Mouse (Mus musculus) forebrain, embryonic 10.5 days (tissue): ENCODE data around the gene Ltbr. TPM values are rescaled to one million over a fixed set of nuclear protein-coding genes. Genes with fewer than 3 reads are reported as not detected.
"Not testable (repeated sequence)": the region's sequence is repeated elsewhere in the genome, so short reads cannot be mapped to it uniquely, and the experiment has no call there.

Source experiments
- DNase-seq: peaks from one replicate; pipeline ENCODE4 v3.0.0-alpha.2; 2017; ENCODE audit warnings: low spot score; ENCODE audit errors: extremely low spot score
- H3K27ac ChIP-seq: fragments of 300-500 bp; sonication (generic); 2 replicates; pipeline ENCODE4 v1.5.1; 2016; ENCODE audit warnings: mild to moderate bottlenecking
- H3K27me3 ChIP-seq: fragments of 300-500 bp; sonication (generic); 2 replicates; pipeline ENCODE4 v1.6.1; 2016; ENCODE audit warnings: mild to moderate bottlenecking; ENCODE audit not compliant: poor library complexity, severe bottlenecking
- H3K36me3 ChIP-seq: fragments of 300-500 bp; sonication (generic); replicated peaks from 2 replicates; pipeline ENCODE4 v1.6.1; 2016; ENCODE audit warnings: mild to moderate bottlenecking, moderate library complexity
- H3K4me1 ChIP-seq: fragments of 300-500 bp; sonication (generic); 2 replicates; pipeline ENCODE4 v1.6.1; 2016
- H3K4me3 ChIP-seq: fragments of 300-500 bp; sonication (generic); 2 replicates; pipeline ENCODE4 v1.5.1; 2016; ENCODE audit warnings: mild to moderate bottlenecking, moderate library complexity
- H3K9me3 ChIP-seq: fragments of 300-500 bp; sonication (generic); 2 replicates; pipeline ENCODE4 v1.6.1; 2016; ENCODE audit warnings: mild to moderate bottlenecking, moderate library complexity
- WGBS: fragments of 180-500 bp; shearing (Covaris S2); methylation state at CpG from one replicate; pipeline ENCODE4 v1.1.7; 2016; 5-methylcytosine and 5-hydroxymethylcytosine counted together
- polyA plus RNA-seq: library from polyadenylated mRNA; unstranded; fragments of >200 nt; fragmentation: Nextera tagmentation; extraction: Ambion mirVana; gene quantifications from 2 replicates; pipeline ENCODE4 v1.2.1, GENCODE M21; 2016

Gene Ltbr
- polyA plus RNA-seq, 1 experiment from 2014 or later: 16.1 TPM

DNA sequence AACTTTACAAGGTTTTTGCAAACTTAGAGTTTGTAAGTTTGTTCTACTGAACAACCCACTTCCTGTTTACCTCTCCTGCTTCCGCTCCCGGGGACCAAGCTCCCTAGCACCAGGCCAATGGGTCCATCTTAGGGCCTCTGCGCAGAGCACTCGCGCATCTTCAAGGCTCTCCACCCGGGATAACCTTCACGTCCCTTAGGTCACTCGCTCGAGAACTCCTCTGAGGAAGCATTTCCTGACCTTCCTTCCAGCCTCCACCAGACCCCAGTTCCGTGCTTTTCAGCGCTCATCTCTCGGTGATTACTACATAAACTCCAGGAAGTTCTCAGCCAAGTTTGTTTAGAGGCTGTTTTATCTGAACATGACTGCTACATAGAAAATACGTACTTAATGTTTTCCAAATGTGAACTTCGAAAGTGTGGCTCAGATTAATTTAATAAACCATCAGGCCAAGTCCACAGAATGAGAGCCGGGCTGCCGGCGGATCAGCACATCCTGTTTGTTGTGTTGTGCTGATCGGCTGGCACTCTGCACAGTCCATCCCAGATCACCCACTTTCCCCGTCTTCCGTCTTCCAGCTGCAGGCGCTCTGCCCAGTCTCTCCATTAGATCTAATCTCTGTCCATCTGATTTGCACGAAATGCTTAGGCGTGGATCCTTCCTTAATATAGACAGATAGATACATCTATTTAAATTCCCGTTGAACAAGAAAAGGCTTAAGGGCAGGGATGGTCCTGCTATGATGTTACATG, 11.3 kb downstream of the Ltbr start:
- Histone ChIP-seq H3K27ac (no peak overlapping the region), H3K4me3 (no peak overlapping the region), H3K36me3 (peaks cover 8% of the 10 kb centered on the region; the same call in 1 of the 2 replicates), H3K9me3 (no peaks in the 10 kb centered on the region), H3K27me3 (no peaks in the 10 kb centered on the region), H3K4me1 (no peaks in the 10 kb centered on the region)
- WGBS: 91% methylated on average over 24 of the region's 24 CpGs
- DNase-seq: no peak

GRCm38 (mm10) chr6:125300982-125301381, 12.7 kb downstream of the Ltbr start:
- no peaks in the 10 kb centered on the region for H3K27me3 ChIP-seq
- no peak for DNase-seq
- no peaks in the 10 kb centered on the region for H3K4me1 ChIP-seq
- no peak overlapping the region for H3K4me3 ChIP-seq
- H3K36me3 ChIP-seq: no peaks in the 10 kb centered on the region
- H3K9me3 ChIP-seq: no peaks in the 10 kb centered on the region
- WGBS: 66% methylated on average over 1 of the region's 1 CpGs
- no peak overlapping the region for H3K27ac ChIP-seq

DNA sequence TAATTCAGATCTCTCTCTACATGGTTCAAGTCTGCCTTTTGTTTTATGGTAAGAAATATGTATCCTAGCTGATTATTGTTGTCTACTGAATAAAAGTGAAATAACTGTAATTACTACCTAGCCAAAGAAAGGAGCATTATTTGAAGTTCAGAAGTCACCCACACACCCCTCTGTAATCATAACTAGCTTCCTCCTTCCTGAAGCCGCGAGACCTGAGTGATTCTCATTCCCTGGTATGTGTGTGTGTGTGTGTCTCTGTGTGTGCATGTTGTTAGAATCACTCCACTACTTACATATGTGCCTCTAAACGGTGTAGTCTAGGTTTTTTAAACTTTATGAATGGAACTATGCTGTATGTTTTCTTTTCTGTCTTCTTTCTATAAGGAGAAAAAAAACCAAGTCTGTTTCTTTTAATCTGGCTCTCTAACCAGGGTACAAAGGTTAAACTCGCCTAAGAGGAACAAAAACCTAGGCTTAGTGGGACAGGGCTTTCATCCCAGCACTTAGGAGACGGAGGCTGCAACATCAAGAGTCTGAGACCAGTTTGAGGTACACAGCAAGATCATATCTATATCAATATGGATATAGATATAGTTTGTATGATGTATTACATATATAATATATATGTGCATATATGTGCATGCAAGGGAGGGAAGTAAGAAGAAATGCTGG, 16.4 kb downstream of the Ltbr start:
- no peak for DNase-seq
- Histone ChIP-seq H3K4me3 (no peak overlapping the region), H3K27ac (no peak overlapping the region), H3K36me3 (no peaks in the 10 kb centered on the region), H3K27me3 (no peaks in the 10 kb centered on the region), H3K4me1 (no peaks in the 10 kb centered on the region), H3K9me3 (no peaks in the 10 kb centered on the region)
- WGBS: 79% methylated on average over 5 of the region's 5 CpGs

DNA sequence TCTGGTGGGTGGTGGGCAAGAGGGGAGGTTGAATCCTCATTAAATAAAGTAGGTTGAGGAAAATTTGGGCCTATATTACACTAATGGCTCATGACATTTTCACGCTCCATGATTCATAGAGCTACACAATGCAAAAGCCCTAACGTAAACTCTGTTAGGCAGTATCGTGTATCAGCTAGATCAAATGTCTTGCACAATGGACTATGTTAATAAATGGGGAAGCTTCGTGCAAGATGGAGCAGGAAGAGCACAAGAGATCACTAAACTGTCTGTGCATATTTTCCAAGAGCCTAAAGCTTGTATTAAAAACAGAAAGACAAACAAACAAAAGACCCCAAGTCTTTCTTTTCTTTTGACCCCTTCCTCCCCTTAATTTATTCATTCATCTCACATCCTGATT, 19.6 kb downstream of the Ltbr start:
- H3K4me1 ChIP-seq: no peaks in the 10 kb centered on the region
- H3K27ac ChIP-seq: no peak overlapping the region
- H3K36me3 ChIP-seq: no peaks in the 10 kb centered on the region
- H3K27me3 ChIP-seq: no peaks in the 10 kb centered on the region
- H3K9me3 ChIP-seq: no peaks in the 10 kb centered on the region
- H3K4me3 ChIP-seq: no peak overlapping the region
- no peak for DNase-seq
- WGBS: 93% methylated on average over 4 of the region's 4 CpGs

GRCm38 (mm10) chr6:125292256-125292655, 21.4 kb downstream of the Ltbr start:
- H3K27me3 ChIP-seq: no peaks in the 10 kb centered on the region
- H3K4me3 ChIP-seq: no peak overlapping the region
- DNase-seq: no peak
- H3K27ac ChIP-seq: no peak overlapping the region
- no peaks in the 10 kb centered on the region for H3K4me1 ChIP-seq
- H3K36me3 ChIP-seq: no peaks in the 10 kb centered on the region
- no peaks in the 10 kb centered on the region for H3K9me3 ChIP-seq
- 87% methylated on average over 7 of the region's 7 CpGs for WGBS

- no peak overlapping the region for H3K4me3 ChIP-seq
These were observed 22.4 kb downstream of the Ltbr start for GRCm38 (mm10) chr6:125291329-125291728.

DNA sequence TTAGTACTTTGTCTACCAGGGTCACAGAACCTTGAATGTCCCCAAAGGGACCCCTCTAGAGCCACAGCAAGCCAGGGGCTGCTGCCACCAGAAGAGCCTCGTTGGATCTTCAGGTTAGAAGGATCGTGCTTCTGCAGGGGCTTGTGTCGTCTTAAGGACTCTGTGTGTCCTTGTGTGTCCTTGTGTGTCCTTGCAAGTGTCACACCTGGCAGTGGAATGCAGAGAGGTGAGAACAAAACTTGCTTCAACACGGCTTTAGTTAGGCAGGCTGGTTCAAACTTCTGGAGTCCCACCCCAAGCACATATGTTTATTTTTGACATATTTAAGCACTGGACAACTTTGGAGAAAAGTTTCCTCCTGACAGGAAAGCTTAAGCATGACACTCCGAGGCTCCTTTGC, 25.0 kb downstream of the Ltbr start:
- Histone ChIP-seq H3K27ac (no peak overlapping the region), H3K4me1 (no peaks in the 10 kb centered on the region), H3K4me3 (no peak overlapping the region), H3K9me3 (0 out of 2 replicates have a peak, but pooled peaks cover 6% of the 10 kb centered on the region), H3K27me3 (no peaks in the 10 kb centered on the region), H3K36me3 (no peaks in the 10 kb centered on the region)
- WGBS: 79% methylated on average over 5 of the region's 5 CpGs
- no peak for DNase-seq

More at GRCm38 (mm10) chr6:125291329-125291728, 22.4 kb downstream of the Ltbr start:
- Histone ChIP-seq H3K27me3 (no peaks in the 10 kb centered on the region), H3K27ac (no peak overlapping the region), H3K36me3 (no peaks in the 10 kb centered on the region), H3K4me1 (no peaks in the 10 kb centered on the region), H3K9me3 (no peaks in the 10 kb centered on the region)
- WGBS: 88% methylated on average over 4 of the region's 4 CpGs
- no peak for DNase-seq

DNA sequence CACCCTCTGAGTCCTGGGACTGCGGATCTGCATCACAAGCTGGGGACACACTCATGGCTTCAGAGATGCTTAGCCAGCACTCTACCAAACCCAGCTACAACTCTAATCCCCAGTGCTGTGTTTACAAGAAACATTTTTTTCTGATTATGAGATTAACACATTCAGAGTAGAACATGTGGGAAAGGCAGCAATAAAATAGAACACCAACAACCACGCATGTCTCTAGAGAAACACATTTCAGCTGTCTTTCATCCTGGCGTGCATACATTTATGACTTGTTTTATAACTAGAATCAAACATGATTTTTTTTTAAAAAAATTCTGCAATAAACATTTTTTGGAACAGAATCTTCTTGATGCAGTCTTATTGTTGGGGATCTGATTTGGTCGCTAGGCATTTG, 26.7 kb downstream of the Ltbr start:
- Histone ChIP-seq H3K36me3 (no peaks in the 10 kb centered on the region), H3K9me3 (0 out of 2 replicates have a peak, but pooled peaks cover 6% of the 10 kb centered on the region), H3K4me1 (no peaks in the 10 kb centered on the region), H3K27me3 (no peaks in the 10 kb centered on the region), H3K4me3 (no peak overlapping the region), H3K27ac (no peak overlapping the region)
- 91% methylated on average over 4 of the region's 4 CpGs for whole genome bisulfite sequencing
- DNase-seq: no peak

DNA sequence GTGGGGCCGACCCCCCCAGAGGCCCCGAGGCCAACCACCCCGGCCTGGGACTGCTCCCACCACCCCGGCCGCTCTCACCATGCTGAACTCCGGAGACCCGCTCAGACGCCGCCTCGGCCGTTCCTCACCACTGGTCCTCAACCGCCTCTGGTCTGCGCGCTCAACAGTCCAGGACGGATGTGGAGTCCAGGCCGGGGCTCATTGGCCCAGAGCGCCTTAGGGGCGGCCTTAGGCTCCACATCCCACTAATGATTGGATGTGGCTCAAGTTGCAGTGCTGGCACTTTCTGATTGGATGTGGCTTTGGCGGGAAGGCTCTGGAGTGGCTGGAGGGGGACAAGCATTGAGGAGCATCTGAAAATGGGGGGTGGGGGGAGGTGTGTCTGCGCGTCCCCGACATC, 27.8 kb downstream of the Ltbr start, which contains the start of gene Tuba3a:
Gene Tuba3a, minus strand, starts transcription at position 153 of the 400 bp plus-strand sequence.
- H3K4me1 ChIP-seq: no peaks in the 10 kb centered on the region
- no peaks in the 10 kb centered on the region for H3K27me3 ChIP-seq
- 0 out of 2 replicates have a peak, but pooled peaks cover 6% of the 10 kb centered on the region for H3K9me3 ChIP-seq

GRCm38 (mm10) chr6:125284751-125285150, 28.9 kb downstream of the Ltbr start:
- 92% methylated on average over 7 of the region's 7 CpGs for WGBS
- no peaks in the 10 kb centered on the region for H3K36me3 ChIP-seq
- H3K4me3 ChIP-seq: no peak overlapping the region
- no peak for DNase-seq
- peaks cover 6% of the 10 kb centered on the region; the same call in 1 of the 2 replicates for H3K9me3 ChIP-seq
- H3K27me3 ChIP-seq: no peaks in the 10 kb centered on the region
- no peaks in the 10 kb centered on the region for H3K4me1 ChIP-seq
- H3K27ac ChIP-seq: no peak overlapping the region

More for the DNA sequence above, 27.8 kb downstream of the Ltbr start, which contains the start of gene Tuba3a:
- no peak for DNase-seq
- Histone ChIP-seq H3K4me3 (no peak within 1 kb of the TSS), H3K36me3 (no peaks in the 10 kb centered on the region), H3K27ac (no peak within 1 kb of the TSS)
- 94% methylated on average over 22 of the region's 22 CpGs for WGBS

GRCm38 (mm10) chr6:125284250-125284649, 29.4 kb downstream of the Ltbr start:
- Histone ChIP-seq H3K9me3 (peaks cover 6% of the 10 kb centered on the region; the same call in 1 of the 2 replicates), H3K4me3 (no peak overlapping the region), H3K36me3 (no peaks in the 10 kb centered on the region), H3K4me1 (no peaks in the 10 kb centered on the region), H3K27me3 (no peaks in the 10 kb centered on the region), H3K27ac (no peak overlapping the region)
- no peak for DNase-seq
- 69% methylated on average over 8 of the region's 8 CpGs for WGBS

GRCm38 (mm10) chr6:125282721-125283120, 31.0 kb downstream of the Ltbr start:
- not testable (repeated sequence) for H3K4me3 ChIP-seq, H3K4me1 ChIP-seq, H3K27me3 ChIP-seq, H3K36me3 ChIP-seq, H3K9me3 ChIP-seq, H3K27ac ChIP-seq, DNase-seq
- 93% methylated on average over 13 of the region's 13 CpGs for WGBS

GRCm38 (mm10) chr6:125279729-125280128, 34.0 kb downstream of the Ltbr start:
- Histone ChIP-seq H3K36me3 (no peaks in the 10 kb centered on the region), H3K27ac (no peak overlapping the region), H3K9me3 (no peaks in the 10 kb centered on the region; the same call in 1 of the 2 replicates), H3K4me1 (no peaks in the 10 kb centered on the region), H3K4me3 (no peak overlapping the region), H3K27me3 (no peaks in the 10 kb centered on the region)
- 70% methylated on average over 8 of the region's 8 CpGs for WGBS
- no peak for DNase-seq
